Mouse (Mus musculus): ENCODE measurements around the gene B3gnt3. TPM values are rescaled to one million over a fixed set of nuclear protein-coding genes. Genes with fewer than 3 reads are reported as not detected.
A peak's percentile ranks its signal among the peaks of the same experiment; 100 is the strongest.

The B3gnt3 gene
- polyA plus RNA-seq, 1 experiment, result 5.5 TPM

DNA sequence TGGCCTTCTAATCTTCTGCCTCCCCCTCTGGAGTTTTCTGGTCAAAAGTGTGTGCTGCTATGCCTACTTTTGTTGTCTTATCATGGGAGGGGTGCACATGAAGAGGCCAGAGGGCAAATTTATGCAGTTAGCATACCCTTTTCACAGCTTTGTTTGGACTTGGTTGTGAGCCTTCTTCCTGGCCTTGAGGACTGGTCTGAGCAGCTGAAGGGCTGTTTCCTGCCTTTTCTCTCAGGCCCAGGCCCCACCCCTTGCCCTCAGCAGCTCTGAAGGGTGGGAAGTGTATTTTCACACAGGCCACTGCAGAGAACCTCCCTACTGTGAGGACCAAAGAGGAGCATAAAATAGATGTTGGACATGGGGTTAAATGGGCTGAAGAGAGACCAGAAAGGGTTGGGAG lies 24.0 kb downstream of the B3gnt3 start:
- Histone ChIP-seq H3K27ac (ENCODE audit: insufficient read depth, low read depth, low read length) (peak overlapping the region; percentile 64; the same call in 1 of the 2 replicates), H3K4me3 (ENCODE audit: insufficient read depth, low read depth, low read length) (no peak overlapping the region), H3K36me3 (ENCODE audit: control insufficient read depth, insufficient read depth, low read length) (no peaks in the 10 kb centered on the region), H3K4me1 (ENCODE audit: control insufficient read depth, insufficient read depth, low read length) (peaks cover 5% of the 10 kb centered on the region; the same call in 1 of the 2 replicates), H3K27me3 (replicated peaks; ENCODE audit: control insufficient read depth, insufficient read depth, low read length) (no peaks in the 10 kb centered on the region)
- TF ChIP-seq CTCF (conservative IDR thresholded peaks at IDR 0.05; ENCODE audit: insufficient read depth, insufficient read length, low read depth, low read length) (no peak), POLR2A (IDR thresholded peaks at IDR 0.05; ENCODE audit: low read depth, low read length) (no peak)
- DNase-seq, result peak; percentile 49

DNA sequence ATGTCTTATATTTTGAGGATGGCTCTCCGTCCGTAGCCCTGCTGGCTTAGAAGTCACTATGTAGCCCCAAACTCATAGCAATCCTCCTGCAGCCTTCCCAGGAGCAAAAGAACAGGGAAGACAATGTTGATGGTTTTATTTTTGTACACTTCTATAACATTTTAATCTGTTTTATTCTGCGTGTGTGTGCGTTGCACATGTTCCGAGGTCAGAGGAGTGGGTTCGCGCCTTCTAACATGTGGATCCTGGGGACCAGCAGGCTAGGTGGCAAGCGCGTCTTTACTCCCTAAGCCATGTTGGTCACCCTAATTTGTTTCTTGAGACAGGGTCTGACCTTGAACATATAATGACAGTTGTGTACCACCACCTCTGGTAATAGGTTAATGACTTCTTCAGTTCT lies 24.8 kb downstream of the B3gnt3 start:
- H3K27me3 ChIP-seq (replicated peaks; ENCODE audit: control insufficient read depth, insufficient read depth, low read length), result no peaks in the 10 kb centered on the region
- TF ChIP-seq POLR2A (IDR thresholded peaks at IDR 0.05; ENCODE audit: low read depth, low read length) (no peak), CTCF (conservative IDR thresholded peaks at IDR 0.05; ENCODE audit: insufficient read depth, insufficient read length, low read depth, low read length) (no peak)

DNA sequence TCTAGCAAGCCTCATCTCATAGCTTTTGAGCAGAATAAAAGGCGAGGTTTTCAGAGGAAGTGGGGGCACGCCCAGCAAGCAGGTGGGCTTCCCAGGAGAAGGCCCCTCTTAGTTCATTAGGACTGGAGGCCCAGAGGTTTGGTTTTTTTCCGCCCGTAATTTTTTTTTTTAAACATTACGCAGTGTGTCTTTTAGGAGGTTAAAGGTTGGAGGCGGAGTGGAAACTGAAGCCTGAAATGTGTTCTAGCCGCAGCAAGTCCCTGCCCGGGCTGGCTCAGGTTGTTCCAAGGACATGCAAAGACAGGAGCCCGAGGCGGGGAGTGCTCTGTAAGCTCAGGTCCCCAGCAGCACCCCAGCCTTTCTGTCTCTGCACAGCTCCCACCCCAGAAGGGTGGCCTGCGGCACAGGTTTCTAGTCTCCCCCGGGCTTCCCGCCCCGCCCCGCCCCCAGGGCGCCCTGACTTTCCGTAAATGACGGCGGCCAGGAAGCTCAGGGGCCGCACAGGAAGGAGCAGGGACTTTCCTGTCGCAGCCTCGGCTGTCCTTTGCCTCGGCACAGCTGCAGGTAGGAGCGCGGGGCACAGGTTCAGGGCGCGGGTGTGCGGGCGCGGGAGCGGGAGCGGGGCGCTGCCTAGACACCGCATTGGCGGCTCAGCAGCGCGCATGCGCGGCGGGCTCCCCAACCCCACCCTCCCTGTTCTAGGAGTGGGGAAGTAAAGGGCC lies 25.4 kb downstream of the B3gnt3 start, which contains the start of gene Jak3:
Gene Jak3, plus strand, starts transcription at position 277 of the 722 bp plus-strand sequence.
- WGBS, result 3% methylated on average over 40 of the region's 40 CpGs
- H3K4me1 ChIP-seq (ENCODE audit: control insufficient read depth, insufficient read depth, low read length), result peaks cover 5% of the 10 kb centered on the region; the same call in 1 of the 2 replicates
- no peaks in the 10 kb centered on the region for H3K36me3 ChIP-seq (ENCODE audit: control insufficient read depth, insufficient read depth, low read length)
- H3K27me3 ChIP-seq (replicated peaks; ENCODE audit: control insufficient read depth, insufficient read depth, low read length), result no peaks in the 10 kb centered on the region
- H3K4me3 ChIP-seq (ENCODE audit: insufficient read depth, low read depth, low read length), result peak within 1 kb of the TSS; percentile 99
- H3K27ac ChIP-seq (ENCODE audit: insufficient read depth, low read depth, low read length), result peak within 1 kb of the TSS; percentile 86
- DNase-seq, result peak; percentile 69
- TF ChIP-seq CTCF (conservative IDR thresholded peaks at IDR 0.05; ENCODE audit: insufficient read depth, insufficient read length, low read depth, low read length) (no peak), POLR2A (IDR thresholded peaks at IDR 0.05; ENCODE audit: low read depth, low read length) (peak; percentile 38)

More for the DNA sequence above, 24.8 kb downstream of the B3gnt3 start:
- Histone ChIP-seq H3K27ac (ENCODE audit: insufficient read depth, low read depth, low read length) (peak overlapping the region; percentile 24), H3K4me1 (ENCODE audit: control insufficient read depth, insufficient read depth, low read length) (peaks cover 5% of the 10 kb centered on the region; the same call in 1 of the 2 replicates), H3K4me3 (ENCODE audit: insufficient read depth, low read depth, low read length) (peak overlapping the region; percentile 99), H3K36me3 (ENCODE audit: control insufficient read depth, insufficient read depth, low read length) (no peaks in the 10 kb centered on the region)
- WGBS, result 62% methylated on average over 9 of the region's 9 CpGs
- no peak for DNase-seq

DNA sequence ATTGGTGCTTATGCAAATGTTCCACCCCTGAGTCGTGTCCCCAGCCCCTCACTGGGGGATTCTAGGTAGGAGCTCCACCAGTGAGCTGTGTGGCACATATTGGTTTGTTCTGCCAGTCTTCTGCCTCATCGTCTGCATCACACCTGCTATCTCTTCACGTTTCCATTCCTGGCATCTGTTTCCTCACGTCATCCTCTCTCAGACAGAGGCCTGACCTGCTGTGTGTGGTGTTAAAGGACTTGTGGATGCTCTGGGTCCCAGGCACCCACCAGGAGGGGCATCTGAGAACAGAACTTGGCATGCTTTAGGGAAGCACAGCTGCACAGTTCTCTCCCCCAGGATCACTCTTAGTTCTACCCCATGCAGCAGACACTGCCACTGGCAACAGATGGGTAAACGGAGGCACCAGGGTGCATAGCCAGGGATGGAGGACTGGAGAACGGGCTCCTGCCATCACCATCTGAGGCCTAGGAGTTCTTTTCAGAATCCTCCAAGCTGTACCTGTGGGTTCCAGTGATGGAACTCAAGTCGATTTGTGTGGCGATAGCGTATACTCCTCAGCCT lies 26.1 kb downstream of the B3gnt3 start:
- WGBS, result 55% methylated on average over 9 of the region's 9 CpGs
- no peak for DNase-seq
- no peaks in the 10 kb centered on the region for H3K36me3 ChIP-seq (ENCODE audit: control insufficient read depth, insufficient read depth, low read length)

DNA sequence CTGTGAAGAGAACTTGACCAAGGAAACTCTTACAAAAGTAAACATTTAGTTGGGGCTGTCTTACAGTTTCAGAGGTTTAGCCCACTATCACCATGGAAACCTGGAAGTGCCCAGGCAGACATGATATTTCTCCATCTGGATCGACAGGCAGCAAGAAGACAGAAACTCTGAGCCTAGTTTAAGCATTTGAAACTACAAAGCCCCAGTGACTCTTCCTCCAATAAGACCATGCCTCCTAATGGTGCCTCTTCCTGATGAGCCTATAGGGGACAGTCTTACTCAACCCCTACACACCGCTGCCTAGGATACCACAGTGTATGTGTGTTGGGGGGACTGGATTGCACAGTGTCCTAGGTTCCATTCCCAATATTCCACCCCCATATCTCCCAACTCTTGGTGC lies 27.5 kb downstream of the B3gnt3 start:
- DNase-seq, result no peak
- H3K27me3 ChIP-seq (replicated peaks; ENCODE audit: control insufficient read depth, insufficient read depth, low read length), result no peaks in the 10 kb centered on the region
- peaks cover 5% of the 10 kb centered on the region; the same call in 1 of the 2 replicates for H3K4me1 ChIP-seq (ENCODE audit: control insufficient read depth, insufficient read depth, low read length)
- no peaks in the 10 kb centered on the region for H3K36me3 ChIP-seq (ENCODE audit: control insufficient read depth, insufficient read depth, low read length)
- no peak overlapping the region for H3K27ac ChIP-seq (ENCODE audit: insufficient read depth, low read depth, low read length)
- 83% methylated on average over 2 of the region's 2 CpGs for WGBS
- TF ChIP-seq POLR2A (IDR thresholded peaks at IDR 0.05; ENCODE audit: low read depth, low read length) (no peak), CTCF (conservative IDR thresholded peaks at IDR 0.05; ENCODE audit: insufficient read depth, insufficient read length, low read depth, low read length) (no peak)
- H3K4me3 ChIP-seq (ENCODE audit: insufficient read depth, low read depth, low read length), result no peak overlapping the region

More for the DNA sequence above, 26.1 kb downstream of the B3gnt3 start:
- Histone ChIP-seq H3K27me3 (replicated peaks; ENCODE audit: control insufficient read depth, insufficient read depth, low read length) (no peaks in the 10 kb centered on the region), H3K4me3 (ENCODE audit: insufficient read depth, low read depth, low read length) (peak overlapping the region; percentile 99; the same call in 1 of the 2 replicates), H3K4me1 (ENCODE audit: control insufficient read depth, insufficient read depth, low read length) (peaks cover 5% of the 10 kb centered on the region; the same call in 1 of the 2 replicates), H3K27ac (ENCODE audit: insufficient read depth, low read depth, low read length) (peak overlapping the region; percentile 86)
- no peak for TF ChIP-seq POLR2A (IDR thresholded peaks at IDR 0.05; ENCODE audit: low read depth, low read length)
- TF ChIP-seq CTCF (conservative IDR thresholded peaks at IDR 0.05; ENCODE audit: insufficient read depth, insufficient read length, low read depth, low read length), result no peak

DNA sequence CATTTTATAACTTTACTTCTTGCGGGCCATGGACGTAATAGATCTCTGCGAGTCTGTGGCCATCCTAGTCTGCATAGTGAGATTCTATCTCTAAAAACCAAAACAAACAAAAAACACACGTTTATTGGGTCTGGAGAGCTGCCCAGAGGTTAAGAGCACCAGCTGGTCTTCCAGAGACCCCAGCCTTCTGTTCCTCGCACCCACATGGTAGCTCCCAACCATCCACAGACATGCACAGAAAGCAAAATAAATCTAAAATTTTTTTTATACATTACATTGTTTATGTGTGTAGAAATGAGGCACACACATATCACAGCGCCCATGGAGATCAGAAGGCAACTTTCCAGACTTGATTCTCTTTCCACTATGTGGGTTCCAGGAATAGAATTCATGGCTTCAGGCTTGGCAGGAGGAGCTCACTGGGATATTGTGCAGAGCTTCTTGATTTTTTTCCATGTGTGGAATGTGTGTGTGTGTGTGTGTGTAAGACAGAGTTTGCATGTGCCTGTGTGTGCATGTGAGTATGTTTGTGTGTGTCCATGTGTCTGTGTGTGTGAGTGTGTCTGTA lies 29.3 kb downstream of the B3gnt3 start:
- TF ChIP-seq CTCF (conservative IDR thresholded peaks at IDR 0.05; ENCODE audit: insufficient read depth, insufficient read length, low read depth, low read length), result no peak
- H3K4me1 ChIP-seq (ENCODE audit: control insufficient read depth, insufficient read depth, low read length), result peaks cover 5% of the 10 kb centered on the region; the same call in 1 of the 2 replicates
- WGBS, result 63% methylated on average over 6 of the region's 6 CpGs
- no peaks in the 10 kb centered on the region for H3K27me3 ChIP-seq (replicated peaks; ENCODE audit: control insufficient read depth, insufficient read depth, low read length)
- no peak for DNase-seq
- no peak overlapping the region for H3K4me3 ChIP-seq (ENCODE audit: insufficient read depth, low read depth, low read length)
- H3K27ac ChIP-seq (ENCODE audit: insufficient read depth, low read depth, low read length), result peak overlapping the region; percentile 48; the same call in 1 of the 2 replicates
- H3K36me3 ChIP-seq (ENCODE audit: control insufficient read depth, insufficient read depth, low read length), result no peaks in the 10 kb centered on the region

DNA sequence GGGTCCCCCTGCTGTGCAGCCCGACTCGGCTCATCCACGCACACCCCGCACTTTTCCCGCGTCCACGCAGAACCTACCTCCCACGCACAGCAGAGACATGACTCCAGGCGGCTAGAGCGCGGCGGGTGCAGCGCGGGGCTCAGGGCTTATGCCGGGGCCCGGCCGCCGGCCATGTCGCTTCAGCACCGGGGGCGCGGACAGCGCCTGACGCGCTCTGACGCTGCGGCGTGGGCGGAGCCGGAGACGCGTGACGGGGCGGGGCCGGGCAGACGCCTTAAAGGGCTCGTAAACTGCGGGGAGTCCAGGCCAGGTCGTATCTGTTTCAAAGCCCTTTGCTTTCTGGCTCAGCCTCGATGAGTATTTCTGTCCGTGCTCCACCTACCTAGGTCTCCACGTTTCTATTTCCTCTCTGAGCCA lies 30.0 kb downstream of the B3gnt3 start, which contains the start of gene Unc13a:
Gene Unc13a, minus strand, starts transcription at position 209 of the 417 bp plus-strand sequence.
- peak; percentile 90 for DNase-seq
- H3K27me3 ChIP-seq (replicated peaks; ENCODE audit: control insufficient read depth, insufficient read depth, low read length), result no peaks in the 10 kb centered on the region
- under 1% methylated on average over 42 of the region's 42 CpGs for WGBS

More for the DNA sequence above, 30.0 kb downstream of the B3gnt3 start, which contains the start of gene Unc13a:
- H3K27ac ChIP-seq (ENCODE audit: insufficient read depth, low read depth, low read length), result peak within 1 kb of the TSS; percentile 48; the same call in 1 of the 2 replicates
- H3K36me3 ChIP-seq (ENCODE audit: control insufficient read depth, insufficient read depth, low read length), result no peaks in the 10 kb centered on the region
- peaks cover 5% of the 10 kb centered on the region; the same call in 1 of the 2 replicates for H3K4me1 ChIP-seq (ENCODE audit: control insufficient read depth, insufficient read depth, low read length)
- peak within 1 kb of the TSS; percentile 70 for H3K4me3 ChIP-seq (ENCODE audit: insufficient read depth, low read depth, low read length)
- TF ChIP-seq CTCF (conservative IDR thresholded peaks at IDR 0.05; ENCODE audit: insufficient read depth, insufficient read length, low read depth, low read length) (no peak), POLR2A (IDR thresholded peaks at IDR 0.05; ENCODE audit: low read depth, low read length) (no peak)
